Mouse (Mus musculus) spleen, adult 10 weeks (tissue): ENCODE measurements around the gene Gbp6. TPM values are rescaled to one million over a fixed set of nuclear protein-coding genes. Genes with fewer than 3 reads are reported as not detected.

Experiments used
- polyA plus RNA-seq: library from polyadenylated mRNA; stranded (reverse); fragments of 350-450 nt; fragmentation: Illumina TruSeq; extraction: RNeasy Lipid Tissue Mini Kit (QIAGEN cat#74804); gene quantifications from one replicate; pipeline ENCODE4 v1.2.3, GENCODE M21; 2015; ENCODE audit warnings: low replicate concordance; ENCODE audit not compliant: insufficient read depth

Gbp6 gene
- 36.3 TPM for polyA plus RNA-seq

DNA sequence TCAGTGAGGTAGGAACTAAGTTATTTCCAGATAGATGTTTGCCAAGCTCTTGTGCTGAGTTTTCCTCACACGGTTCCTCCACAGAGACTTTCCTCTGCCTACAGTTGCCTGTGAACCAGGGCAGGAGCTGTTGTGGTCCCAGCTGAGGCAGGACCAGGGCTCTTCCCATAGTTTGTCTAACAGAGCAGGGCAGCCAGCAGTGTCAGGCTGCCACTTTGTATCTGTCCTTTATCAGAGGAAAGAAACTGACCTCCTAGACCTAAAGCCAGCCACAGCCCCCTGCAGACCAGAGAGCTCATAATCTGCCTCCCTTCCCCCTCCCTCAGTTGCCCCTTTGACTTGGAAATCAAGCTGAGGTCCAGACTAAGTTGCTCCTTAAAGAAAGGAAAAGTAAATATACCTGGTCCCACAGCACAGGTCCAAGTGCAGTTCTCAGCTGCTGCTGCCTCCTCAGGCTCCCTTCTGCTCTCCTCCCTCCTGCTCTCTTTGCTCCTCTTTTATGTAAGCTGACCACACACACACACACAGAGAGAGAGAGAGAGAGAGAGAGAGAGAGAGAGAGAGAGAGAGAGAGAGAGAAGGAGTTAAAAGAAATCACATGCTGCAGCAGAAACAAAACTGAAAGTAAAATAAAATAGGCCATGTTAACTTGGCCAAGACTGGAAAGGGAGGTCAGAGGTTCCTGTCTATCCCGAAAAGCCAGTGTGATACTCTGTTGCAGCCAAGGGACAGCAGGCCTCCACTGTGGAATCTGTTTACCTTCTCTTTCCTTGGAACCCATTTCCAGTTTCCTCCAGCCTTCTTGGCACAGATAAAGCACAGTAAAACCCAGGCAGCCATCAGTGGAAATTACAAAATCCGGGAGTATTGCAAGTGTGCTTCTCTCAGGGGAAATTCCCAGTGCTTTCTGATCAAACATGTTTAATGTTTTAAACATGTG is at the start of gene Gbp6, which contains the start of gene Gm43302:
Gene Gbp6, minus strand, starts transcription at position 473 of the 940 bp plus-strand sequence.
Gene Gm43302, minus strand, starts transcription at position 470 of the 940 bp plus-strand sequence.

DNA sequence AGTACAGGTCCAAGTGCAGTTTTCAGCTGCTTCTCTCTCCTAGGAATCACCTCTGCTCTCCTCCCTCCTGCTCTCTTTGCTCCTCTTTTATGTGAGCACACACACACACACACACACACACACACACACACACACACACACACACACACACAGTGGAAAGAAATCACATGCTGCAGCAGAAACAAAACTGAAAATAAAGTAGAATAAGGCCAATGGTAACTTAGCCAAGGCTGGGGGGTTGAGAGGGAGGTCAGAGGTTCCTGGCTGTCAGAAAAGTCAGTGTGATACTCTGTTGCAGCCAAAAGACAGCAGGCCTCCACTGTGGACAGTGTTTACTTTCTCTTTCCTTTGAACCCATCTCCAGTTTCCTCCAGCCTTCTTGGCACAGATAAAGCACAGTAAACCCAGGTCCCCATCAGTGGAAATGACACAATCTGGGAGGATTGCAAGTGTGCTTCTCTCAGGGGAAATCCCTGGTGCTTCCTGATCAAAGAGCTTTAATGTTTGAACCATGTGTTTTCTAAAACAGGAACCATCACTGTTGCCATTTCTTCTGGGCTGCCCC is 53.9 kb downstream of the Gbp6 start, which contains the start of gene Gbp10:
Gene Gbp10, minus strand, starts transcription at position 51 of the 565 bp plus-strand sequence.

Other genes starting within 250 kb of the Gbp6 start
- 116 TPM for gene Gbp9, start 154.2 kb downstream of the Gbp6 start, polyA plus RNA-seq
- 93.1 TPM for gene Gbp8, start 154.2 kb downstream of the Gbp6 start, polyA plus RNA-seq
- gene Gbp4, start 154.1 kb downstream of the Gbp6 start, polyA plus RNA-seq = 75.9 TPM
- gene Gbp10, start 54.2 kb downstream of the Gbp6 start, polyA plus RNA-seq = 4.8 TPM
- gene Gm43302, start within 50 bp of the Gbp6 start, polyA plus RNA-seq = not detected
- 10.1 TPM for gene Lrrc8b, start 122.1 kb upstream of the Gbp6 start, polyA plus RNA-seq
- 30.8 TPM for gene Lrrc8c, start 225.7 kb upstream of the Gbp6 start, polyA plus RNA-seq